Mouse (Mus musculus) forebrain, embryonic 15.5 days (tissue): Measurements from ENCODE around the gene Slc17a7. TPM values are rescaled to one million over a fixed set of nuclear protein-coding genes. Genes with fewer than 3 reads are reported as not detected.
"Not testable (repeated sequence)": the region's sequence is repeated elsewhere in the genome, so short reads cannot be mapped to it uniquely, and the experiment has no call there.

Source experiments
- ATAC-seq: fragments of 200-750 bp; cut with Nextera tagmentation; replicated peaks from 2 replicates; pipeline ENCODE4 v1.8.0; 2017; ENCODE audit warnings: mild to moderate bottlenecking, moderate TSS enrichment, moderate library complexity
- H3K27ac ChIP-seq: fragments of 300-500 bp; sonication (generic); replicated peaks from 2 replicates; pipeline ENCODE4 v1.5.1; 2015; ENCODE audit warnings: mild to moderate bottlenecking, inconsistent platforms
- H3K27me3 ChIP-seq: fragments of 300-500 bp; sonication (generic); 2 replicates; pipeline ENCODE4 v1.6.1; 2015; ENCODE audit warnings: inconsistent platforms
- H3K36me3 ChIP-seq: fragments of 300-500 bp; sonication (generic); 2 replicates; pipeline ENCODE4 v1.6.1; 2015; ENCODE audit warnings: mild to moderate bottlenecking, inconsistent platforms
- H3K4me1 ChIP-seq: fragments of 300-500 bp; sonication (generic); 2 replicates; pipeline ENCODE4 v1.6.1; 2015; ENCODE audit warnings: inconsistent platforms
- H3K4me2 ChIP-seq: fragments of 300-500 bp; sonication (generic); replicated peaks from 2 replicates; pipeline ENCODE4 v1.6.1; 2015; ENCODE audit warnings: mild to moderate bottlenecking, inconsistent platforms
- H3K4me3 ChIP-seq: fragments of 300-500 bp; sonication (generic); 2 replicates; pipeline ENCODE4 v1.5.1; 2015; ENCODE audit warnings: mild to moderate bottlenecking, inconsistent platforms
- H3K9ac ChIP-seq: fragments of 300-500 bp; sonication (generic); replicated peaks from 2 replicates; pipeline ENCODE4 v1.6.1; 2015; ENCODE audit warnings: mild to moderate bottlenecking, inconsistent platforms
- H3K9me3 ChIP-seq: fragments of 300-500 bp; sonication (generic); 2 replicates; pipeline ENCODE4 v1.6.1; 2016; ENCODE audit warnings: inconsistent platforms
- WGBS: fragments of 180-500 bp; shearing (Covaris S2); methylation state at CpG from one replicate; pipeline ENCODE4 v1.1.7; 2015; ENCODE audit warnings: mixed read lengths; 5-methylcytosine and 5-hydroxymethylcytosine counted together
- polyA plus RNA-seq: library from polyadenylated mRNA; unstranded; fragments of >200 nt; fragmentation: Nextera tagmentation; extraction: Ambion mirVana; gene quantifications from 2 replicates; pipeline ENCODE4 v1.2.1, GENCODE M21; 2015

The Slc17a7 gene
- polyA plus RNA-seq, 1 experiment from 2014 or later: 20.1 TPM

GRCm38 (mm10) chr7:45149545-45149944, 14.2 kb upstream of the Slc17a7 start:
- no peak overlapping the region for H3K4me2 ChIP-seq
- WGBS: 25% methylated on average over 6 of the region's 6 CpGs
- H3K4me3 ChIP-seq: no peak overlapping the region
- peaks cover 15% of the 10 kb centered on the region for H3K4me1 ChIP-seq
- no peak overlapping the region for H3K9ac ChIP-seq
- H3K36me3 ChIP-seq: no peaks in the 10 kb centered on the region; the same call in 1 of the 2 replicates
- no peak for ATAC-seq
- H3K27me3 ChIP-seq: no peaks in the 10 kb centered on the region
- H3K9me3 ChIP-seq: no peaks in the 10 kb centered on the region
- no peak overlapping the region for H3K27ac ChIP-seq

- Histone ChIP-seq H3K9ac (0 out of 2 replicates have a peak overlapping the region, but pooled peaks have one; percentile 10), H3K9me3 (no peaks in the 10 kb centered on the region), H3K36me3 (no peaks in the 10 kb centered on the region), H3K4me3 (no peak overlapping the region), H3K27ac (no peak overlapping the region), H3K4me1 (peaks cover 21% of the 10 kb centered on the region), H3K27me3 (no peaks in the 10 kb centered on the region), H3K4me2 (no peak overlapping the region)
- ATAC-seq: no peak
- 72% methylated on average over 4 of the region's 4 CpGs for WGBS
Measured at GRCm38 (mm10) chr7:45150321-45150720, 13.4 kb upstream of the Slc17a7 start.

GRCm38 (mm10) chr7:45151303-45151702, 12.4 kb upstream of the Slc17a7 start:
- H3K36me3 ChIP-seq: no peaks in the 10 kb centered on the region
- H3K9ac ChIP-seq: no peak overlapping the region
- ATAC-seq: no peak
- H3K27me3 ChIP-seq: no peaks in the 10 kb centered on the region
- H3K4me3 ChIP-seq: no peak overlapping the region
- WGBS: 38% methylated on average over 11 of the region's 11 CpGs
- H3K9me3 ChIP-seq: no peaks in the 10 kb centered on the region
- H3K27ac ChIP-seq: no peak overlapping the region
- no peak overlapping the region for H3K4me2 ChIP-seq
- peaks cover 21% of the 10 kb centered on the region for H3K4me1 ChIP-seq

- H3K9me3 ChIP-seq, ATAC-seq, H3K27ac ChIP-seq, H3K27me3 ChIP-seq, H3K9ac ChIP-seq, H3K36me3 ChIP-seq: not testable (repeated sequence)
- Histone ChIP-seq H3K4me1 (peaks cover 21% of the 10 kb centered on the region), H3K4me2 (peak overlapping the region; percentile 73; the same call in 1 of the 2 replicates), H3K4me3 (0 out of 2 replicates have a peak overlapping the region, but pooled peaks have one; percentile 79)
- WGBS: 91% methylated on average over 2 of the region's 2 CpGs
Measured at GRCm38 (mm10) chr7:45153052-45153451, 10.7 kb upstream of the Slc17a7 start.

- peak overlapping the region; percentile 73 for H3K4me2 ChIP-seq
- WGBS: 2% methylated on average over 5 of the region's 5 CpGs
- H3K36me3 ChIP-seq: 0 out of 2 replicates have a peak, but pooled peaks cover 1% of the 10 kb centered on the region
- H3K4me1 ChIP-seq: peaks cover 21% of the 10 kb centered on the region
- no peaks in the 10 kb centered on the region for H3K27me3 ChIP-seq
- H3K9ac ChIP-seq: peak overlapping the region; percentile 88
- peak overlapping the region; percentile 79 for H3K4me3 ChIP-seq
- no peaks in the 10 kb centered on the region for H3K9me3 ChIP-seq
- no peak for ATAC-seq
- peak overlapping the region; percentile 98 for H3K27ac ChIP-seq
Measured at GRCm38 (mm10) chr7:45153586-45153985, 10.2 kb upstream of the Slc17a7 start.

- 5% methylated on average over 69 of the region's 69 CpGs for WGBS
- peak within 1 kb of the TSS; percentile 79 for H3K4me3 ChIP-seq
- H3K27ac ChIP-seq: peak within 1 kb of the TSS; percentile 98
- H3K9ac ChIP-seq: peak within 1 kb of the TSS; percentile 88
- peak; percentile 96 for ATAC-seq
- 0 out of 2 replicates have a peak, but pooled peaks cover 2% of the 10 kb centered on the region for H3K36me3 ChIP-seq
- H3K4me1 ChIP-seq: peaks cover 21% of the 10 kb centered on the region
- H3K9me3 ChIP-seq: no peaks in the 10 kb centered on the region
- no peaks in the 10 kb centered on the region for H3K27me3 ChIP-seq
- peak within 1 kb of the TSS; percentile 73 for H3K4me2 ChIP-seq
Measured at GRCm38 (mm10) chr7:45154096-45154992, 9.4 kb upstream of the Slc17a7 start, which contains the start of the genes Pih1d1 and Aldh16a1. Pih1d1 (plus strand) TSS chr7:45154303. Aldh16a1 (minus strand) TSS chr7:45154584.

- H3K4me3 ChIP-seq: peak overlapping the region; percentile 79
- no peak for ATAC-seq
- H3K4me2 ChIP-seq: peak overlapping the region; percentile 73
- peak overlapping the region; percentile 98 for H3K27ac ChIP-seq
- 80% methylated on average over 12 of the region's 12 CpGs for WGBS
- H3K27me3 ChIP-seq: no peaks in the 10 kb centered on the region
- 0 out of 2 replicates have a peak overlapping the region, but pooled peaks have one; percentile 6 for H3K9ac ChIP-seq
- no peaks in the 10 kb centered on the region for H3K9me3 ChIP-seq
- peaks cover 21% of the 10 kb centered on the region for H3K4me1 ChIP-seq
- 0 out of 2 replicates have a peak, but pooled peaks cover 2% of the 10 kb centered on the region for H3K36me3 ChIP-seq
Measured at GRCm38 (mm10) chr7:45154993-45155514, 8.7 kb upstream of the Slc17a7 start.

- Histone ChIP-seq H3K4me1 (peaks cover 21% of the 10 kb centered on the region), H3K4me2 (0 out of 2 replicates have a peak overlapping the region, but pooled peaks have one; percentile 73), H3K9ac (no peak overlapping the region), H3K36me3 (0 out of 2 replicates have a peak, but pooled peaks cover 2% of the 10 kb centered on the region), H3K27ac (no peak overlapping the region), H3K9me3 (no peaks in the 10 kb centered on the region), H3K4me3 (no peak overlapping the region; the same call in 1 of the 2 replicates), H3K27me3 (no peaks in the 10 kb centered on the region)
- ATAC-seq: no peak
- WGBS: 87% methylated on average over 9 of the region's 9 CpGs
Measured at GRCm38 (mm10) chr7:45155590-45155989, 8.2 kb upstream of the Slc17a7 start.

- Histone ChIP-seq H3K4me2 (no peak overlapping the region), H3K27ac (no peak overlapping the region), H3K4me1 (peaks cover 15% of the 10 kb centered on the region), H3K9ac (no peak overlapping the region), H3K9me3 (no peaks in the 10 kb centered on the region), H3K36me3 (0 out of 2 replicates have a peak, but pooled peaks cover 2% of the 10 kb centered on the region), H3K27me3 (no peaks in the 10 kb centered on the region), H3K4me3 (no peak overlapping the region)
- WGBS: 95% methylated on average over 15 of the region's 15 CpGs
- ATAC-seq: no peak
Measured at GRCm38 (mm10) chr7:45156206-45156605, 7.5 kb upstream of the Slc17a7 start.

GRCm38 (mm10) chr7:45157459-45157858, 6.3 kb upstream of the Slc17a7 start:
- no peaks in the 10 kb centered on the region for H3K27me3 ChIP-seq
- no peak overlapping the region for H3K4me2 ChIP-seq
- 0 out of 2 replicates have a peak, but pooled peaks cover 2% of the 10 kb centered on the region for H3K36me3 ChIP-seq
- no peak overlapping the region for H3K4me3 ChIP-seq
- no peak for ATAC-seq
- H3K4me1 ChIP-seq: peaks cover 23% of the 10 kb centered on the region
- no peak overlapping the region for H3K27ac ChIP-seq
- no peaks in the 10 kb centered on the region for H3K9me3 ChIP-seq
- 82% methylated on average over 14 of the region's 14 CpGs for WGBS
- H3K9ac ChIP-seq: no peak overlapping the region

GRCm38 (mm10) chr7:45158991-45159390, 4.8 kb upstream of the Slc17a7 start:
- no peak for ATAC-seq
- Histone ChIP-seq H3K4me1 (peaks cover 28% of the 10 kb centered on the region), H3K27me3 (peaks cover 9% of the 10 kb centered on the region), H3K36me3 (0 out of 2 replicates have a peak, but pooled peaks cover 2% of the 10 kb centered on the region), H3K4me3 (no peak overlapping the region), H3K27ac (no peak overlapping the region), H3K4me2 (no peak overlapping the region), H3K9me3 (no peaks in the 10 kb centered on the region), H3K9ac (no peak overlapping the region)
- WGBS: 93% methylated on average over 6 of the region's 6 CpGs

GRCm38 (mm10) chr7:45160316-45160800, 3.4 kb upstream of the Slc17a7 start:
- WGBS: 91% methylated on average over 6 of the region's 6 CpGs
- Histone ChIP-seq H3K27ac (no peak overlapping the region), H3K9ac (no peak overlapping the region), H3K4me1 (peaks cover 24% of the 10 kb centered on the region), H3K27me3 (peaks cover 22% of the 10 kb centered on the region), H3K4me2 (no peak overlapping the region), H3K9me3 (no peaks in the 10 kb centered on the region), H3K4me3 (no peak overlapping the region), H3K36me3 (0 out of 2 replicates have a peak, but pooled peaks cover 2% of the 10 kb centered on the region)
- ATAC-seq: no peak
